Mouse (Mus musculus) CH12.LX (cell line): ENCODE results near the gene Tctn3. TPM values are rescaled to one million over a fixed set of nuclear protein-coding genes. Genes with fewer than 3 reads are reported as not detected.

Source experiments
- DNase-seq: peaks from one replicate; pipeline ENCODE4 v3.0.0-alpha.2; 2013; ENCODE audit errors: extremely low read depth
- H3K27ac ChIP-seq: 2 replicates; pipeline ENCODE4 v1.5.1; 2012; ENCODE audit warnings: low read depth, mild to moderate bottlenecking, control low read depth, moderate library complexity; ENCODE audit not compliant: insufficient read depth
- H3K27me3 ChIP-seq: replicated peaks from 2 replicates; pipeline ENCODE3; 2012; ENCODE audit warnings: inconsistent platforms
- H3K36me3 ChIP-seq, 2 experiments: replicated peaks in 1 of 2; 2 replicates each; pipeline versions ENCODE3 to v1.6.1; 2012; ENCODE audit warnings: inconsistent platforms in 1 of 2, low read length in 1 of 2, mild to moderate bottlenecking in 1 of 2, mixed read lengths in 1 of 2, moderate library complexity in 1 of 2; ENCODE audit not compliant: control insufficient read depth in 1 of 2, insufficient read depth in 1 of 2
- H3K4me1 ChIP-seq, 2 experiments: 2 replicates each; pipeline ENCODE4 v1.6.1; 2012; ENCODE audit warnings: inconsistent platforms in 1 of 2, moderate library complexity in 1 of 2; ENCODE audit not compliant: insufficient read depth in 2 of 2, control insufficient read depth in 1 of 2
- H3K4me2 ChIP-seq: 2 replicates; pipeline ENCODE4 v1.6.1; 2012; ENCODE audit warnings: low read depth, mild to moderate bottlenecking, control low read depth; ENCODE audit not compliant: poor library complexity, insufficient read depth, severe bottlenecking
- H3K4me3 ChIP-seq, 3 experiments: fragments of 150-350 bp in 1 of 3; sonication (generic) in 1 of 3; replicated peaks in 1 of 3; 2 replicates each; pipeline versions ENCODE3 to v1.5.1; 2011 to 2012; ENCODE audit warnings: low read depth in 2 of 3, low read length in 2 of 3, mild to moderate bottlenecking in 2 of 3, moderate library complexity in 2 of 3, control low read depth in 1 of 3, improper control_type of control experiment in 1 of 3, inconsistent platforms in 1 of 3, mixed read lengths in 1 of 3; ENCODE audit not compliant: poor library complexity in 1 of 3
- H3K79me2 ChIP-seq: replicated peaks from 2 replicates; pipeline ENCODE4 v1.6.1; 2012; ENCODE audit warnings: mild to moderate bottlenecking, moderate library complexity; ENCODE audit not compliant: control insufficient read depth, poor library complexity, insufficient read depth, severe bottlenecking; ENCODE audit errors: extremely low read depth
- H3K9ac ChIP-seq: 2 replicates; pipeline ENCODE4 v1.6.1; 2012; ENCODE audit warnings: low read depth, mild to moderate bottlenecking, control low read depth, moderate library complexity; ENCODE audit not compliant: insufficient read depth
- H3K9me3 ChIP-seq: replicated peaks from 2 replicates; pipeline ENCODE3; 2012; ENCODE audit warnings: low read length, inconsistent platforms, mixed read lengths
- BHLHE40 ChIP-seq: IDR thresholded peaks from 2 replicates; pipeline ENCODE4 v1.6.1; 2011; ENCODE audit warnings: mild to moderate bottlenecking, low read depth, low read length, improper control_type of control experiment
- CHD1 ChIP-seq: IDR thresholded peaks from 2 replicates; pipeline ENCODE4 v1.6.1; 2012; ENCODE audit warnings: low read depth, low read length, improper control_type of control experiment, inconsistent platforms
- CHD2 ChIP-seq: IDR thresholded peaks from 2 replicates; pipeline ENCODE4 v1.6.1; 2011; ENCODE audit warnings: low read length, improper control_type of control experiment
- CTCF ChIP-seq, 2 experiments: IDR thresholded peaks in 1 of 2; conservative IDR thresholded peaks in 1 of 2; 2 replicates each; pipeline ENCODE4 v1.5.1; 2011 to 2012; ENCODE audit warnings: low read depth in 2 of 2, low read length in 2 of 2, improper control_type of control experiment in 1 of 2, inconsistent platforms in 1 of 2, mild to moderate bottlenecking in 1 of 2, moderate library complexity in 1 of 2
- E2F4 ChIP-seq: IDR thresholded peaks from 2 replicates; pipeline ENCODE4 v1.6.1; 2011; ENCODE audit warnings: low read depth, low read length, improper control_type of control experiment; ENCODE audit not compliant: insufficient replicate concordance
- EP300 ChIP-seq: IDR thresholded peaks from 2 replicates; pipeline ENCODE4 v1.6.1; 2011; ENCODE audit warnings: low read length, improper control_type of control experiment
- ETS1 ChIP-seq: conservative IDR thresholded peaks from 2 replicates; pipeline ENCODE4 v1.6.1; 2012; ENCODE audit warnings: low read depth, mild to moderate bottlenecking, inconsistent platforms, low read length, improper control_type of control experiment, moderate library complexity
- GABPA ChIP-seq: IDR thresholded peaks from 2 replicates; pipeline ENCODE4 v1.6.1; 2012; ENCODE audit warnings: low read depth, low read length, improper control_type of control experiment, inconsistent platforms; ENCODE audit not compliant: insufficient replicate concordance
- JUND ChIP-seq: conservative IDR thresholded peaks from 2 replicates; pipeline ENCODE4 v1.6.1; 2011; ENCODE audit warnings: low read depth, low read length, improper control_type of control experiment
- KAT2A ChIP-seq: IDR thresholded peaks from 2 replicates; pipeline ENCODE4 v1.6.1; 2012; ENCODE audit warnings: low read length, improper control_type of control experiment, inconsistent platforms; ENCODE audit not compliant: insufficient replicate concordance
- MAX ChIP-seq: IDR thresholded peaks from 2 replicates; pipeline ENCODE4 v1.6.1; 2011; ENCODE audit warnings: low read length, improper control_type of control experiment
- MEF2A ChIP-seq: IDR thresholded peaks from 2 replicates; pipeline ENCODE4 v1.6.1; 2014; ENCODE audit warnings: low read depth, mild to moderate bottlenecking, inconsistent platforms, low read length, improper control_type of control experiment, borderline replicate concordance
- MYC ChIP-seq: IDR thresholded peaks from 2 replicates; pipeline ENCODE4 v1.6.1; 2011; ENCODE audit warnings: low read depth, mild to moderate bottlenecking, improper control_type of control experiment, low read length
- NRF1 ChIP-seq: IDR thresholded peaks from 2 replicates; pipeline ENCODE4 v1.6.1; 2014; ENCODE audit warnings: low read depth, mild to moderate bottlenecking, inconsistent platforms, low read length, improper control_type of control experiment, moderate library complexity
- PAX5 ChIP-seq: IDR thresholded peaks from 2 replicates; pipeline ENCODE4 v1.6.1; 2012; ENCODE audit warnings: low read length, inconsistent platforms, mixed read lengths
- POLR2A ChIP-seq: IDR thresholded peaks from 2 replicates; pipeline ENCODE4 v1.6.1; 2011; ENCODE audit warnings: low read depth, mild to moderate bottlenecking, improper control_type of control experiment, low read length
- RCOR1 ChIP-seq: conservative IDR thresholded peaks from 2 replicates; pipeline ENCODE4 v1.6.1; 2012; ENCODE audit warnings: low read depth, mild to moderate bottlenecking, inconsistent platforms, low read length, improper control_type of control experiment
- SIN3A ChIP-seq: IDR thresholded peaks from 2 replicates; pipeline ENCODE4 v1.6.1; 2012; ENCODE audit warnings: low read length, improper control_type of control experiment, inconsistent platforms
- SMC3 ChIP-seq: IDR thresholded peaks from 2 replicates; pipeline ENCODE4 v1.6.1; 2011; ENCODE audit warnings: low read depth, low read length, improper control_type of control experiment
- TBP ChIP-seq: conservative IDR thresholded peaks from 2 replicates; pipeline ENCODE4 v1.6.1; 2011; ENCODE audit warnings: low read depth, low read length, improper control_type of control experiment
- TCF12 ChIP-seq: IDR thresholded peaks from 2 replicates; pipeline ENCODE4 v1.6.1; 2014; ENCODE audit warnings: low read depth, mild to moderate bottlenecking, inconsistent platforms, low read length, improper control_type of control experiment
- ZC3H11A ChIP-seq: IDR thresholded peaks from 2 replicates; pipeline ENCODE4 v1.6.1; 2012; ENCODE audit warnings: low read depth, mild to moderate bottlenecking, inconsistent platforms, low read length, improper control_type of control experiment
- ZMIZ1 ChIP-seq: IDR thresholded peaks from 2 replicates; pipeline ENCODE4 v1.6.1; 2012; ENCODE audit warnings: low read depth, mild to moderate bottlenecking, inconsistent platforms, low read length, improper control_type of control experiment
- ZNF384 ChIP-seq: IDR thresholded peaks from 2 replicates; pipeline ENCODE4 v1.6.1; 2012; ENCODE audit warnings: low read depth, low read length, improper control_type of control experiment, inconsistent platforms
- dilution Hi-C: fragments of 300-500 bp; cut with MboI; formaldehyde crosslinking; loops from 2 replicates; pipeline ENCODE4 v1.14.3; 2020; ENCODE audit warnings: low sequenced_read_pairs; ENCODE audit not compliant: extremely low pct_unique_long_range_greater_than_20kb, extremely low pct_ligation_motif_present
- in situ Hi-C: fragments of 300-500 bp; cut with MboI; formaldehyde crosslinking; loops from 3 replicates; pipeline ENCODE4 v1.14.3; 2019; ENCODE audit warnings: low sequenced_read_pairs, low pct_ligation_motif_present, low pct_unique_long_range_greater_than_20kb, mixed read lengths
- polyA plus RNA-seq: library from polyadenylated mRNA; unstranded; fragments of >175 nt; gene quantifications from 2 replicates; pipeline ENCODE4 v1.2.1, GENCODE M21; 2012; ENCODE audit warnings: low read depth; ENCODE audit not compliant: insufficient read length
- total RNA-seq, 2 experiments: library from RNA; depleted of rRNA; stranded (reverse); fragments of 300-350 nt in 1 of 2; fragments of >200 nt in 1 of 2; gene quantifications; 2 replicates each; pipeline ENCODE4 v1.2.3; 2012 to 2014

Tctn3 gene
- total and polyA plus RNA-seq, 3 experiments: 6.4 to 10.6 (median 9.9) TPM

GRCm38 (mm10) chr19:40595831-40596230 lies 16.2 kb downstream of the Tctn3 start:
- Histone ChIP-seq H3K4me1 (no peaks in the 10 kb centered on the region), H3K79me2 (no peaks in the 10 kb centered on the region), H3K4me3 (no peak overlapping the region), H3K9ac (no peak overlapping the region), H3K4me2 (no peak overlapping the region)
- dilution Hi-C loops: no loop called here
- TF ChIP-seq ZMIZ1 (no peak), CHD1 (no peak), KAT2A (no peak), E2F4 (no peak), RCOR1 (no peak), PAX5 (no peak), ZC3H11A (no peak), SIN3A (no peak), SMC3 (no peak), MAX (no peak), TCF12 (no peak), MEF2A (no peak), GABPA (no peak), ZNF384 (no peak), ETS1 (no peak), POLR2A (no peak)
- TF ChIP-seq, all 38 proteins: peak for 0
- Histone ChIP-seq H3K36me3 (peaks cover 9 to 49% of the 10 kb centered on the region in 2 experiments), H3K27ac (no peak overlapping the region), H3K9me3 (no peaks in the 10 kb centered on the region), H3K27me3 (no peaks in the 10 kb centered on the region)
- in situ Hi-C loops: no loop called here
- DNase-seq: no peak

- no peak for TF ChIP-seq TCF12
- no peak for TF ChIP-seq TBP
- no peak for TF ChIP-seq GABPA
- no peak for TF ChIP-seq E2F4
- no peak for TF ChIP-seq ETS1
- TF ChIP-seq MYC: no peak
- TF ChIP-seq BHLHE40: no peak
- TF ChIP-seq RCOR1: no peak
- TF ChIP-seq EP300: no peak
- TF ChIP-seq CTCF (conservative IDR thresholded peaks at IDR 0.05 in 1 of 2, IDR thresholded peaks at IDR 0.05 in 1 of 2; ENCODE audit: low read depth in 2 of 2, low read length in 2 of 2): no peak
- no peak for TF ChIP-seq NRF1
- TF ChIP-seq CHD1: no peak
- no peak for TF ChIP-seq MAX
- TF ChIP-seq CHD2: no peak
- no peak for TF ChIP-seq JUND
- H3K4me3 ChIP-seq: no peak overlapping the region
- H3K36me3 ChIP-seq: peaks cover 9 to 54% of the 10 kb centered on the region in 2 experiments
These were observed 16.8 kb downstream of the Tctn3 start for GRCm38 (mm10) chr19:40595231-40595630.

More at GRCm38 (mm10) chr19:40595231-40595630, 16.8 kb downstream of the Tctn3 start:
- Histone ChIP-seq H3K79me2 (no peaks in the 10 kb centered on the region), H3K27ac (no peak overlapping the region), H3K27me3 (no peaks in the 10 kb centered on the region), H3K9ac (no peak overlapping the region), H3K4me2 (no peak overlapping the region), H3K9me3 (no peaks in the 10 kb centered on the region), H3K4me1 (peaks cover 0 to 5% of the 10 kb centered on the region in 2 experiments; a peak in 2 of 4 replicates)
- in situ Hi-C loops (no loop called here), dilution Hi-C loops (no loop called here)
- DNase-seq: no peak
